Mouse (Mus musculus): ENCODE results near the gene Adam22. TPM values are rescaled to one million over a fixed set of nuclear protein-coding genes. Genes with fewer than 3 reads are reported as not detected.
A peak's percentile ranks its signal among the peaks of the same experiment; 100 is the strongest.

Gene Adam22
- polyA plus RNA-seq, 1 experiment from 2014 or later: 8.1 TPM

GRCm38 (mm10) chr5:8293287-8293686, 74.7 kb downstream of the Adam22 start:
- peak; percentile 43 for DNase-seq (ENCODE audit: low spot score)
- Histone ChIP-seq H3K27ac (replicated peaks) (no peak overlapping the region), H3K4me3 (no peak overlapping the region), H3K9me3 (no peaks in the 10 kb centered on the region), H3K4me1 (peaks cover 14% of the 10 kb centered on the region), H3K36me3 (replicated peaks) (no peaks in the 10 kb centered on the region), H3K27me3 (replicated peaks; ENCODE audit: low read depth, poor library complexity, severe bottlenecking) (no peaks in the 10 kb centered on the region)
- WGBS: 10% methylated on average over 1 of the region's 1 CpGs

GRCm38 (mm10) chr5:8291496-8291895, 76.5 kb downstream of the Adam22 start:
- Histone ChIP-seq H3K27me3 (replicated peaks; ENCODE audit: low read depth, poor library complexity, severe bottlenecking) (no peaks in the 10 kb centered on the region), H3K9me3 (no peaks in the 10 kb centered on the region), H3K36me3 (replicated peaks) (no peaks in the 10 kb centered on the region), H3K4me3 (no peak overlapping the region), H3K27ac (replicated peaks) (no peak overlapping the region), H3K4me1 (peaks cover 9% of the 10 kb centered on the region)
- no peak for DNase-seq (ENCODE audit: low spot score)
- 90% methylated on average over 1 of the region's 1 CpGs for WGBS

GRCm38 (mm10) chr5:8289678-8290614, 78.0 kb downstream of the Adam22 start:
- no peak overlapping the region for H3K27ac ChIP-seq (replicated peaks)
- 57% methylated on average over 6 of the region's 6 CpGs for WGBS

GRCm38 (mm10) chr5:8284123-8284522, 83.8 kb downstream of the Adam22 start:
- H3K36me3 ChIP-seq (replicated peaks): no peaks in the 10 kb centered on the region
- DNase-seq (ENCODE audit: low spot score): no peak

More at GRCm38 (mm10) chr5:8289678-8290614, 78.0 kb downstream of the Adam22 start:
- no peaks in the 10 kb centered on the region for H3K9me3 ChIP-seq
- H3K4me3 ChIP-seq: no peak overlapping the region
- H3K36me3 ChIP-seq (replicated peaks): no peaks in the 10 kb centered on the region
- H3K4me1 ChIP-seq: peaks cover 9% of the 10 kb centered on the region
- DNase-seq (ENCODE audit: low spot score): no peak
- no peaks in the 10 kb centered on the region for H3K27me3 ChIP-seq (replicated peaks; ENCODE audit: low read depth, poor library complexity, severe bottlenecking)

GRCm38 (mm10) chr5:8276141-8276540, 91.8 kb downstream of the Adam22 start:
- Histone ChIP-seq H3K27me3 (replicated peaks; ENCODE audit: low read depth, poor library complexity, severe bottlenecking) (no peaks in the 10 kb centered on the region), H3K36me3 (replicated peaks) (no peaks in the 10 kb centered on the region), H3K27ac (replicated peaks) (no peak overlapping the region), H3K9me3 (no peaks in the 10 kb centered on the region), H3K4me1 (no peaks in the 10 kb centered on the region), H3K4me3 (no peak overlapping the region)
- WGBS: 77% methylated on average over 1 of the region's 1 CpGs
- no peak for DNase-seq (ENCODE audit: low spot score)

More at GRCm38 (mm10) chr5:8284123-8284522, 83.8 kb downstream of the Adam22 start:
- H3K4me1 ChIP-seq: no peaks in the 10 kb centered on the region
- no peak overlapping the region for H3K27ac ChIP-seq (replicated peaks)
- 85% methylated on average over 5 of the region's 5 CpGs for WGBS
- no peaks in the 10 kb centered on the region for H3K27me3 ChIP-seq (replicated peaks; ENCODE audit: low read depth, poor library complexity, severe bottlenecking)
- H3K9me3 ChIP-seq: no peaks in the 10 kb centered on the region
- H3K4me3 ChIP-seq: no peak overlapping the region

GRCm38 (mm10) chr5:8257366-8257765, 110.6 kb downstream of the Adam22 start:
- Histone ChIP-seq H3K4me1 (no peaks in the 10 kb centered on the region), H3K27ac (replicated peaks) (no peak overlapping the region), H3K9me3 (no peaks in the 10 kb centered on the region), H3K36me3 (replicated peaks) (no peaks in the 10 kb centered on the region), H3K4me3 (no peak overlapping the region), H3K27me3 (replicated peaks; ENCODE audit: low read depth, poor library complexity, severe bottlenecking) (no peaks in the 10 kb centered on the region)
- WGBS: 90% methylated on average over 1 of the region's 1 CpGs
- DNase-seq (ENCODE audit: low spot score): no peak

GRCm38 (mm10) chr5:8256487-8256886, 111.5 kb downstream of the Adam22 start:
- DNase-seq (ENCODE audit: low spot score): no peak
- Histone ChIP-seq H3K36me3 (replicated peaks) (no peaks in the 10 kb centered on the region), H3K4me3 (no peak overlapping the region), H3K9me3 (no peaks in the 10 kb centered on the region), H3K27ac (replicated peaks) (no peak overlapping the region), H3K27me3 (replicated peaks; ENCODE audit: low read depth, poor library complexity, severe bottlenecking) (no peaks in the 10 kb centered on the region), H3K4me1 (no peaks in the 10 kb centered on the region)
- WGBS: 89% methylated on average over 4 of the region's 4 CpGs

GRCm38 (mm10) chr5:8244696-8245095, 123.3 kb downstream of the Adam22 start:
- 92% methylated on average over 7 of the region's 7 CpGs for WGBS
- no peak for DNase-seq (ENCODE audit: low spot score)
- Histone ChIP-seq H3K4me1 (no peaks in the 10 kb centered on the region), H3K36me3 (replicated peaks) (no peaks in the 10 kb centered on the region), H3K27ac (replicated peaks) (no peak overlapping the region), H3K27me3 (replicated peaks; ENCODE audit: low read depth, poor library complexity, severe bottlenecking) (no peaks in the 10 kb centered on the region), H3K4me3 (no peak overlapping the region), H3K9me3 (no peaks in the 10 kb centered on the region)

GRCm38 (mm10) chr5:8243064-8243615, 124.8 kb downstream of the Adam22 start:
- 47% methylated on average over 4 of the region's 4 CpGs for WGBS
- no peaks in the 10 kb centered on the region for H3K27me3 ChIP-seq (replicated peaks; ENCODE audit: low read depth, poor library complexity, severe bottlenecking)
- no peak overlapping the region for H3K27ac ChIP-seq (replicated peaks)
- H3K4me3 ChIP-seq: no peak overlapping the region
- no peak for DNase-seq (ENCODE audit: low spot score)
- H3K4me1 ChIP-seq: no peaks in the 10 kb centered on the region
- no peaks in the 10 kb centered on the region for H3K36me3 ChIP-seq (replicated peaks)
- no peaks in the 10 kb centered on the region for H3K9me3 ChIP-seq

- DNase-seq (ENCODE audit: low spot score): no peak
- Histone ChIP-seq H3K27ac (replicated peaks) (no peak overlapping the region), H3K4me3 (no peak overlapping the region), H3K36me3 (replicated peaks) (no peaks in the 10 kb centered on the region), H3K27me3 (replicated peaks; ENCODE audit: low read depth, poor library complexity, severe bottlenecking) (no peaks in the 10 kb centered on the region), H3K4me1 (no peaks in the 10 kb centered on the region), H3K9me3 (no peaks in the 10 kb centered on the region)
- WGBS: 91% methylated on average over 1 of the region's 1 CpGs
Observed at GRCm38 (mm10) chr5:8242660-8243059, 125.3 kb downstream of the Adam22 start.

GRCm38 (mm10) chr5:8227073-8227472, 140.9 kb downstream of the Adam22 start:
- H3K36me3 ChIP-seq (replicated peaks): no peaks in the 10 kb centered on the region
- H3K4me3 ChIP-seq: no peak overlapping the region
- no peaks in the 10 kb centered on the region for H3K27me3 ChIP-seq (replicated peaks; ENCODE audit: low read depth, poor library complexity, severe bottlenecking)
- 91% methylated on average over 1 of the region's 1 CpGs for WGBS
- H3K4me1 ChIP-seq: no peaks in the 10 kb centered on the region
- H3K27ac ChIP-seq (replicated peaks): no peak overlapping the region
- no peaks in the 10 kb centered on the region for H3K9me3 ChIP-seq
- no peak for DNase-seq (ENCODE audit: low spot score)

GRCm38 (mm10) chr5:8224321-8224705, 143.6 kb downstream of the Adam22 start:
- no peak for DNase-seq (ENCODE audit: low spot score)
- H3K4me3 ChIP-seq: no peak overlapping the region
- no peaks in the 10 kb centered on the region for H3K36me3 ChIP-seq (replicated peaks)
- H3K27ac ChIP-seq (replicated peaks): no peak overlapping the region
- H3K9me3 ChIP-seq: no peaks in the 10 kb centered on the region
- no peaks in the 10 kb centered on the region for H3K4me1 ChIP-seq
- H3K27me3 ChIP-seq (replicated peaks; ENCODE audit: low read depth, poor library complexity, severe bottlenecking): no peaks in the 10 kb centered on the region
- WGBS: 87% methylated on average over 4 of the region's 4 CpGs

Measured in embryonic facial prominence, embryonic 10.5 days (tissue).